Comparison of ENCODE assay signal across 28 mouse cellular contexts in genomic region chr16:90997822-90998221, GRCm38 (mm10). TPM values are rescaled to one million over a fixed set of nuclear protein-coding genes. Genes with fewer than 3 reads are reported as not detected.
DNase-seq lines count a peak whose midpoint lies in the region; ATAC-seq and TF ChIP-seq lines count a peak whose summit lies in the region.
"Had no signal": no experiment of that assay in that cellular context is flagged by ENCODE, and none has a peak within 500 bp of the region (broad histone marks: within the 10 kb centered on the region; RNA-seq: fewer than 3 reads in every experiment).

No protein-coding gene starts in this region.

- no peak overlapping the region for H3K4me2 ChIP-seq in lung, embryonic 14.5 days
- H3K4me2 ChIP-seq: embryonic facial prominence, embryonic 12.5 days; heart, embryonic 12.5 days; hindbrain, embryonic 13.5 days; liver, embryonic 13.5 days; midbrain, embryonic 11.5 days; stomach, embryonic 15.5 days had no signal

- peak overlapping the region; percentile 63; the same call in 1 of the 2 replicates for H3K27ac ChIP-seq in layer of hippocampus, adult 2 months
- no peak overlapping the region for H3K27ac ChIP-seq in lung, embryonic 14.5 days (ENCODE audit: low read depth)
- H3K27ac ChIP-seq: embryonic facial prominence, embryonic 12.5 days; gastrocnemius, adult 2 months; hindbrain, embryonic 13.5 days; liver, embryonic 13.5 days; stomach, embryonic 15.5 days had no signal

- ATAC-seq in lung, embryonic 14.5 days (ENCODE audit: insufficient read depth): no peak
- ATAC-seq in CD4-positive, CD25-positive, alpha-beta regulatory T cell, adult 4 months: peak; percentile 88
- no peak for ATAC-seq in megakaryocyte progenitor cell, adult 5-6 weeks (replicated peaks; ENCODE audit: poor library complexity)
- ATAC-seq: forebrain, embryonic 14.5 days; midbrain, embryonic 16.5 days; Patski had no signal

- WGBS in lung, embryonic 14.5 days: 73% methylated on average over 3 of the region's 3 CpGs

- H3K36me3 ChIP-seq in lung, embryonic 14.5 days (ENCODE audit: insufficient read depth): no peaks in the 10 kb centered on the region
- H3K36me3 ChIP-seq: embryonic facial prominence, embryonic 12.5 days; stomach, embryonic 15.5 days had no signal

- H3K4me1 ChIP-seq in lung, embryonic 14.5 days (ENCODE audit: insufficient read depth): 0 out of 2 replicates have a peak, but pooled peaks cover 5% of the 10 kb centered on the region
- H3K4me1 ChIP-seq: embryonic facial prominence, embryonic 12.5 days had no signal

- TF ChIP-seq POLR2A in brain, embryonic 14.5 days (IDR thresholded peaks at IDR 0.05; ENCODE audit: borderline replicate concordance, extremely low read depth, insufficient read depth, insufficient read length, poor library complexity, severe bottlenecking): no peak

- H3K9me3 ChIP-seq in lung, embryonic 14.5 days (ENCODE audit: low read depth, low read length): no peaks in the 10 kb centered on the region
- H3K9me3 ChIP-seq: embryonic facial prominence, embryonic 12.5 days; heart, embryonic 12.5 days; hindbrain, embryonic 13.5 days; liver, embryonic 13.5 days; stomach, embryonic 15.5 days had no signal

- no peak overlapping the region for H3K4me3 ChIP-seq in layer of hippocampus, adult 2 months
- H3K4me3 ChIP-seq in lung, embryonic 14.5 days (ENCODE audit: low read depth, low read length): no peak overlapping the region
- H3K4me3 ChIP-seq: embryonic facial prominence, embryonic 12.5 days; gastrocnemius, adult 2 months; heart, embryonic 12.5 days; hindbrain, embryonic 13.5 days; liver, embryonic 13.5 days; stomach, embryonic 15.5 days had no signal

- no peak overlapping the region for H3K9ac ChIP-seq in lung, embryonic 14.5 days
- H3K9ac ChIP-seq: embryonic facial prominence, embryonic 12.5 days; heart, embryonic 12.5 days; hindbrain, embryonic 13.5 days; liver, embryonic 13.5 days; stomach, embryonic 15.5 days had no signal

- peak in 1 of 2 experiments; percentile 49 for DNase-seq in layer of hippocampus, adult 2 months (ENCODE audit: low spot score in 2 of 2)
- no peak for DNase-seq in layer of hippocampus, postnatal 10 days (ENCODE audit: low spot score in 2 of 2)
- peak; percentile 16 for DNase-seq in lung, embryonic 14.5 days
- DNase-seq in lung, postnatal 36 days: no peak
- peak; percentile 2 for DNase-seq in brain, embryonic 14.5 days (ENCODE audit: low read depth)
- no peak for DNase-seq in urinary bladder, postnatal 25 days (ENCODE audit: low spot score)
- DNase-seq: adrenal gland, postnatal 25 days; cerebellum, adult 8-10 months; cerebellum, postnatal 36 days; gastrocnemius, adult 2 months; gastrocnemius, postnatal 36 days; heart, adult 18-20 months; heart, postnatal 4 days; kidney, postnatal 10 days; layer of hippocampus, postnatal 36 days; liver, embryonic 13.5 days; lung, adult 2 months; lung, postnatal 14 days had no signal

- no peaks in the 10 kb centered on the region for H3K27me3 ChIP-seq in lung, embryonic 14.5 days (ENCODE audit: insufficient read depth, low read length)
- H3K27me3 ChIP-seq: embryonic facial prominence, embryonic 12.5 days; heart, embryonic 12.5 days; hindbrain, embryonic 13.5 days; liver, embryonic 13.5 days; Patski; stomach, embryonic 15.5 days had no signal

- TF ChIP-seq CTCF in layer of hippocampus, adult 2 months (conservative IDR thresholded peaks at IDR 0.05): no peak
- TF ChIP-seq CTCF in lung, embryonic 14.5 days (IDR thresholded peaks at IDR 0.05; ENCODE audit: low read depth): no peak
- TF ChIP-seq CTCF in brain, embryonic 14.5 days (IDR thresholded peaks at IDR 0.05; ENCODE audit: borderline replicate concordance, extremely low read depth, insufficient read depth, insufficient read length): no peak

RNA-seq across cellular contexts. Expression of gene Synj1, which starts 13.3 kb away (rescaled TPM):
- 100 to 1,000 TPM; 424 to 431 TPM for total RNA-seq in layer of hippocampus, adult 2 months (2021)
- 100 to 1,000 TPM; 257 to 270 TPM for total RNA-seq in layer of hippocampus, postnatal 10 days (2021)
- polyA plus RNA-seq in lung, embryonic 14.5 days (2014; fragmentation: Nextera tagmentation; extraction: Ambion mirVana): 15.2 and 17.6 TPM in 2 replicates
- 10 to 100 TPM; 30.6 to 40.9 TPM for polyA plus RNA-seq in CD4-positive, CD25-positive, alpha-beta regulatory T cell, adult 4 months (2017; shearing (Covaris generic))
- 66.0 and 90.7 TPM in 2 replicates for polyA plus RNA-seq in brain, embryonic 14.5 days (2012; rRNA removed)
- total RNA-seq in megakaryocyte progenitor cell, adult 5-6 weeks (2015): 38.8 and 46.3 TPM in 2 replicates
- 16.2 and 19.1 TPM in 2 replicates for total RNA-seq in megakaryocyte progenitor cell, adult 5-6 weeks (2017)

RNA-seq across cellular contexts. Expression of gene Paxbp1, which starts 46.5 kb away (rescaled TPM):
- total RNA-seq in layer of hippocampus, adult 2 months (2021): 10 to 100 TPM; 73.6 to 90.7 TPM
- 10 to 100 TPM; 69.9 to 89.4 TPM for total RNA-seq in layer of hippocampus, postnatal 10 days (2021)
- 62.4 and 66.4 TPM in 2 replicates for polyA plus RNA-seq in lung, embryonic 14.5 days (2014; fragmentation: Nextera tagmentation; extraction: Ambion mirVana)
- 100 to 1,000 TPM; 121 to 128 TPM for polyA plus RNA-seq in CD4-positive, CD25-positive, alpha-beta regulatory T cell, adult 4 months (2017; shearing (Covaris generic))
- 148 and 160 TPM in 2 replicates for polyA plus RNA-seq in brain, embryonic 14.5 days (2012; rRNA removed)
- 69.4 and 95.7 TPM in 2 replicates for total RNA-seq in megakaryocyte progenitor cell, adult 5-6 weeks (2015)
- 77.0 and 96.2 TPM in 2 replicates for total RNA-seq in megakaryocyte progenitor cell, adult 5-6 weeks (2017)

Comparison
In these comparisons a context has a peak if more than half of its experiments do, and no peak if none do; other contexts are left out.
1. DNase-seq: peak in lung, embryonic 14.5 days (single experiment) and brain, embryonic 14.5 days (single experiment); none in layer of hippocampus, postnatal 10 days (0 of 2), lung, postnatal 36 days (single experiment) and urinary bladder, postnatal 25 days (single experiment).
2. RNA of gene Synj1, which starts 13.3 kb away (total RNA-seq): 424 to 431 TPM in layer of hippocampus, adult 2 months and 257 to 270 TPM in layer of hippocampus, postnatal 10 days; 16.2 to 46.3 TPM in megakaryocyte progenitor cell, adult 5-6 weeks; every median in the first group is over 4 times any median in the second.